Mouse (Mus musculus) kidney, adult 2 months (tissue): ENCODE results near the gene Cabp4. TPM values are rescaled to one million over a fixed set of nuclear protein-coding genes. Genes with fewer than 3 reads are reported as not detected.

Experiments used
- DNase-seq: peaks from one replicate; pipeline ENCODE4 v3.0.0; 2021
- H3K27ac ChIP-seq: fragments of 200-500 bp; 2 replicates; pipeline ENCODE4 v1.5.1; 2012; ENCODE audit warnings: low read depth, low read length, control low read depth, inconsistent platforms; ENCODE audit not compliant: insufficient read depth
- H3K27me3 ChIP-seq: fragments of 200-500 bp; replicated peaks from 2 replicates; pipeline ENCODE4 v1.6.1; 2012; ENCODE audit warnings: mild to moderate bottlenecking, moderate library complexity, low read length, inconsistent platforms; ENCODE audit not compliant: control insufficient read depth, insufficient read depth
- H3K36me3 ChIP-seq: fragments of 200-500 bp; 2 replicates; pipeline ENCODE4 v1.6.1; 2012; ENCODE audit warnings: mild to moderate bottlenecking, moderate library complexity, low read length, inconsistent platforms; ENCODE audit not compliant: control insufficient read depth, insufficient read depth
- H3K4me1 ChIP-seq: fragments of 200-500 bp; 2 replicates; pipeline ENCODE4 v1.6.1; 2011; ENCODE audit warnings: low read length; ENCODE audit not compliant: control insufficient read depth, insufficient read depth
- H3K4me3 ChIP-seq: fragments of 200-500 bp; 2 replicates; pipeline ENCODE4 v1.5.1; 2011; ENCODE audit warnings: mild to moderate bottlenecking, low read depth, low read length, control low read depth; ENCODE audit not compliant: insufficient read depth
- CTCF ChIP-seq: fragments of 200-500 bp; conservative IDR thresholded peaks from 2 replicates; pipeline ENCODE4 v1.5.1; 2011; ENCODE audit warnings: low read depth, mild to moderate bottlenecking, control low read depth, low read length, moderate library complexity, mixed read lengths; ENCODE audit not compliant: insufficient read depth, insufficient read length
- POLR2A ChIP-seq: fragments of 200-500 bp; IDR thresholded peaks from one replicate; pipeline ENCODE4 v1.6.1; 2011; ENCODE audit warnings: low read depth, low read length, control low read depth
- WGBS: fragments of 180-500 bp; shearing (Covaris S2); methylation state at CpG from one replicate; pipeline ENCODE4 v1.1.7; 2018; 5-methylcytosine and 5-hydroxymethylcytosine counted together
- polyA plus RNA-seq: library from polyadenylated mRNA; depleted of rRNA; stranded (reverse); fragments of >200 nt; gene quantifications from 2 replicates; pipeline ENCODE4 v1.2.3, GENCODE M21; 2012

Cabp4 gene
- polyA plus RNA-seq, 1 experiment = 0.20 TPM

DNA sequence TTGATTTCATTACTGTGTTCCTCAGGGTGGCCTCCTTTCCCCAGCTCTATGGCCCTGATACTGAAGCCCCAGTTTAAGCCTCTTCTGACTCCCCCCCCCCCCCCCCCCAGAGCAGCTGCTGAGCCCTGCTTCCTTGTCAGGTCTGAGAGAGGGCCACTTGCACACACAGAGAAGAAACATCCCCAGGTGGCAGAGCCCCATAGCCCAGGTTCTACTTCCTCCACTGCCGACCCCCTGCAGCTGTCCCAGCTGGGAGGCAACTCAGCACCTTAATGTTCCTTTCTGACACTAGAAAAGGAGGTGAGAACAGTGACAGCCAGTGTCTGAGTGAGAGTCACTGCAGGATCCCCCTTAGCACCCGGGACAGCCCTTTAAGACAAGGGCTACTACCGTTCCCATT lies 40.0 kb downstream of the Cabp4 start:
- H3K4me1 ChIP-seq = peaks cover 1% of the 10 kb centered on the region; the same call in 1 of the 2 replicates
- H3K4me3 ChIP-seq = no peak overlapping the region
- WGBS = 86% methylated on average over 3 of the region's 3 CpGs
- no peak for TF ChIP-seq POLR2A
- TF ChIP-seq CTCF = no peak
- no peaks in the 10 kb centered on the region for H3K36me3 ChIP-seq
- H3K27me3 ChIP-seq = no peaks in the 10 kb centered on the region
- no peak for DNase-seq
- no peak overlapping the region for H3K27ac ChIP-seq

DNA sequence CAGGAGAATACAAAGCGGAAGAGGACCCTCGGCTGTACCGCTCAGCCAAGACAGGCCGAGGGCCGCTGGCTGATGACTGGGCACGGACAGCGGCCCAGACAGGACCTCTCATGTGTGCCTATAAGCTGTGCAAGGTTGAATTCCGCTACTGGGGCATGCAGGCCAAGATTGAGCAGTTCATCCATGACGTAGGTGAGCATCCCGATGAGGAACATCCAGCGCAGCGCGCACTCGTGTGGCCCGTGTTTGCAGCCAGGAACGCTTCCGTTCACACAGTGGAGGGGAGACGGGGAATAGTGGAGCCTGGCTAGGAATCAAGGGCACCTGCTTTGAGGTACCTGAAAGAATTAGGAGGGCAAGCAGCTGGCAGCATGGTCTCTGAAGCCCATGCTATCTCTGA lies 40.5 kb downstream of the Cabp4 start:
- Histone ChIP-seq H3K27me3 (no peaks in the 10 kb centered on the region), H3K36me3 (no peaks in the 10 kb centered on the region), H3K27ac (no peak overlapping the region), H3K4me3 (no peak overlapping the region), H3K4me1 (peaks cover 6% of the 10 kb centered on the region; the same call in 1 of the 2 replicates)
- 93% methylated on average over 18 of the region's 18 CpGs for WGBS
- no peak for DNase-seq
- TF ChIP-seq CTCF (no peak), POLR2A (no peak)

DNA sequence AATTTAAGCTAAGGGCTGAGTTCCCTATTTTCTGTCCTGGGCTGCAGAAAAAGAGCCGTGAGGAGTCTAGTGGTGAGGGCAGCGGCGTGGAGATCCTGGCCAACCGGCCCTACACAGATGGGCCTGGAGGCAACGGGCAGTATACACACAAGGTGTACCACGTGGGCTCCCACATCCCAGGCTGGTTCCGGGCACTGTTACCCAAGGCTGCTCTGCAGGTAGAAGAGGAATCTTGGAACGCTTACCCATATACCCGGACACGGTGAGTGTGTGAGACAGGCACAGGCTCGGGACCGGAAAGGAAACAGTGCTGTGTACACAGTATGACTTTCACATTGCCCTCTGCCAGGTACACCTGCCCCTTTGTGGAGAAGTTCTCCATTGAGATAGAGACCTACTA lies 41.2 kb downstream of the Cabp4 start:
- Histone ChIP-seq H3K36me3 (no peaks in the 10 kb centered on the region), H3K4me3 (no peak overlapping the region), H3K27ac (no peak overlapping the region), H3K27me3 (no peaks in the 10 kb centered on the region), H3K4me1 (peaks cover 7% of the 10 kb centered on the region; the same call in 1 of the 2 replicates)
- TF ChIP-seq CTCF = no peak
- WGBS = 95% methylated on average over 12 of the region's 12 CpGs
- DNase-seq = no peak

DNA sequence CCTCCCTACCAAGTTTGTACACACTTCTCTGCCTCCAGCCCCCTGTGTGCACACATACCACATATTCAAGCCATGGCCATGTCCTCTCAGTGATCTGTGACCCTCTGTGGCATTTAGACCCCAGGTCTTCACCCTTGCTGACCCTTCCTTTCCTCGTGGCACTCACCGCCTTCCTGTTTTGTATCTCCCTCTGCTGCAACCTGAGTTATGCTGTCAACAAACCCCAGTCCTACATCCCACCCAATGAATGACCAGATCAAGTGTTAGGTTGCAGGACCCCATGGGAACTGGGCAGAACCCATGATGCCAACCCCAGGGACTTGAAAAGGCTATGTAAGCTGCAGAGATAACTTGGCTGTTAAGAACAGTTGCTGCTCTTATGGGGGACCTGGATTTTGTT lies 41.8 kb downstream of the Cabp4 start:
- Histone ChIP-seq H3K4me3 (no peak overlapping the region), H3K27ac (no peak overlapping the region), H3K27me3 (no peaks in the 10 kb centered on the region), H3K4me1 (peaks cover 7% of the 10 kb centered on the region; the same call in 1 of the 2 replicates), H3K36me3 (no peaks in the 10 kb centered on the region)
- no peak for DNase-seq
- WGBS = 85% methylated on average over 2 of the region's 2 CpGs
- no peak for TF ChIP-seq POLR2A
- no peak for TF ChIP-seq CTCF

DNA sequence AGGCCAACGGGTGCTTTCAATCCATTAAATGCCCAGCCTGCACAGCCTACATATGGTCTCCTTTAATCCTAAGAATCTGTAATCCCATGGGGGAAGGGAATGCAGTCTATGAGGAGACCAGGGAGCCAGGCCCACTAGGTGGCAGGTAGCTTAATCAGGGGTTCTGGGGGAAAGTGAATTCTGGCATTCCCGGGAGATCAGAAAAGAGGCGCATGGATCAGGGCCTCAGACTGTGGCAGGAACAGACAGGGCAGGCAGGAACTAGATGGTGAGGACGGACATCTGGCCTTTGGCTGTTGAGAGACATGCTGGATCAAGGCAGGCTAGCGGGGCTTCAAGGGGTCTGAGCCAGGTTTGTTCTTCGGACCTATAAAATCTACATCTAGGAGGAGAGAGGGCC lies 42.4 kb downstream of the Cabp4 start:
- no peak for DNase-seq
- no peak overlapping the region for H3K4me3 ChIP-seq
- H3K36me3 ChIP-seq = no peaks in the 10 kb centered on the region
- WGBS = 92% methylated on average over 6 of the region's 6 CpGs
- H3K27ac ChIP-seq = no peak overlapping the region
- H3K27me3 ChIP-seq = no peaks in the 10 kb centered on the region
- peaks cover 7% of the 10 kb centered on the region; the same call in 1 of the 2 replicates for H3K4me1 ChIP-seq
- TF ChIP-seq POLR2A (no peak), CTCF (no peak)

DNA sequence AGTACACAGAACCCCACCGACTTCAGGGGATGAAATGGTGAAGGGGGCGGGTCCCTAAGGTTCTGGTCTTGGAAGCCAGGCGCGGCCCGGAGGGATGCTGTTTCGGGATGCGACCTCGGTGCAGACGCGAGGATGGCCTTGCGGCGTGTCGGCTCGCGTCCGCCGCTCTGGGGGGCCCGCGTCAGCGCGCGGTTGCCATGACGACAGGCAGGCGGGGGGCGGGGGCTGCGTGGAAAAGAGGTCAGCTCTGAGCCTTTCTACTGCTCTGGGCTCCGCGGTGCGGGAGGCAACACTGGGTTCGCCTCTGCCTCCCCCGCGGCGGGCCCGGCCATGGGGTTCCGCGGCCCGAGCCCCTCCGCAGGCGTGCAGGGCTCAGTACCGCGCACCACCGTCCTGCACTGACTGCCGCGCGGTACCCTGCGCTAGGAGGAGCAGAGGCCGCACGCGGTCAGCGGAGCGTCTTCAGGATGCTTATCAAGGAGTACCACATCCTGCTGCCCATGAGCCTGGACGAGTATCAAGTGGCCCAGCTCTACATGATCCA lies 43.0 kb downstream of the Cabp4 start:
- peaks cover 11% of the 10 kb centered on the region; the same call in 1 of the 2 replicates for H3K4me1 ChIP-seq
- no peak for DNase-seq
- no peaks in the 10 kb centered on the region for H3K27me3 ChIP-seq
- TF ChIP-seq CTCF (no peak), POLR2A (no peak)
- H3K4me3 ChIP-seq = peak overlapping the region; percentile 80
- WGBS = 8% methylated on average over 52 of the region's 52 CpGs
- H3K27ac ChIP-seq = no peak overlapping the region
- no peaks in the 10 kb centered on the region for H3K36me3 ChIP-seq

DNA sequence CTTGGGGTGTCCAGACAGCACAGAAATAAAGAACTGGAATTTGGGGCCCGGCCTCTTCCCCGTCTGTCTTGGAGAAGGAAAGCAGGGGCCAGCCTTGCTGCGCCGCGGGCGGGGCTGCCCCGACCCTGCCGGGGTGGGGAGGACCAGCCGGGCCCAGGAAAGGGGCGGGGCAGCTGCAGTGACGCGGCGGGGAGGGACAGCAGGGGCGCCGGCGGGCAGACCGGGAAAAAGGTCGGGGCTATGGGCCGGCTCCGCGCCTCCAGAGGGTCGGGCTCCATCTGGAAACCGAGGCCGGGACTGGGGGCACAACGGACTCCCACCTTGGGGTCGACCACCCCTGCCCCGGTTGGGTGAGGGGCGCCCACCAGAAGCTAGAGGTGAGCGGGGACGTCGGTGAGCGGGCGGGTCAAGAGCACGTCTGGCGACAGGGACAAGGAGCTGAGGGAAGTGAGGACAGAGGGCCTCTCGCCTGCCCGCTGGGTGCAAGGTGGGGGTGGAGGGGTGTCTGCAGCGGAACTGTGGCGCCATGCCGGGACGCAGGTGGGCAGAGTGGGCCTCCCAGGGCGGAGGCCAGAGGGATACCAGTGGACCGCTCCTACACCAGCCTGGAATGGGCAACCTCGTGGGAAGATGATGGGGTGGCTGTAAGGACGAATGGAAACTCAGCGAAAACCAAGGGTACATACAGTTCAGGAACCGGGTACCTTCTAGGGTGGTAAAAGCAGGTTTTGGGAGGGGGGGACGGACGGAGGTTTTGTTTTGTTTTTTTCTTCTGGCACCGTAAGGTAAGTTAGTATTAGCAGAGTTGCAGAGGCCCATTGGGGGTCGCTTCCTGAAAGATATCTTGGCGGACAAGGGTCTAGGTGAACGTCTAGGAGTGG lies 43.8 kb downstream of the Cabp4 start, which contains the start of gene Pitpnm1:
TSS of gene Pitpnm1 (plus strand) at position 162 of the 881 bp plus-strand sequence.
- H3K27me3 ChIP-seq = no peaks in the 10 kb centered on the region

More for the DNA sequence above, 43.8 kb downstream of the Cabp4 start, which contains the start of gene Pitpnm1:
- no peaks in the 10 kb centered on the region for H3K36me3 ChIP-seq
- H3K4me1 ChIP-seq = peaks cover 11% of the 10 kb centered on the region; the same call in 1 of the 2 replicates
- TF ChIP-seq POLR2A = no peak
- no peak for TF ChIP-seq CTCF
- 2% methylated on average over 53 of the region's 53 CpGs for WGBS
- peak; percentile 82 for DNase-seq
- peak within 1 kb of the TSS; percentile 80 for H3K4me3 ChIP-seq
- H3K27ac ChIP-seq = peak within 1 kb of the TSS; percentile 48
